Mouse (Mus musculus): ENCODE results near the gene Pcgf2.

- TF ChIP-seq CTCF (conservative IDR thresholded peaks at IDR 0.05; ENCODE audit: low read length): peak; percentile 88
- TF ChIP-seq NANOG (IDR thresholded peaks at IDR 0.05; ENCODE audit: borderline replicate concordance, low read length): no peak
- TF ChIP-seq POU5F1 (IDR thresholded peaks at IDR 0.05; ENCODE audit: borderline replicate concordance, low read length): no peak
These were observed 38.9 kb upstream of the Pcgf2 start for GRCm38 (mm10) chr11:97739155-97739554.
